Mouse (Mus musculus) embryonic fibroblast, embryonic 13.5 days (primary cell): ENCODE data around the gene Calm3.

Source experiments
- CTCF ChIP-seq: IDR thresholded peaks from 2 replicates; pipeline ENCODE4 v1.5.1; 2011; ENCODE audit warnings: mild to moderate bottlenecking, control low read depth, low read length, moderate library complexity, borderline replicate concordance; ENCODE audit not compliant: insufficient read depth
- POLR2A ChIP-seq: IDR thresholded peaks from 2 replicates; pipeline ENCODE4 v1.6.1; 2011; ENCODE audit warnings: low read depth, mild to moderate bottlenecking, control low read depth, low read length, moderate library complexity

DNA sequence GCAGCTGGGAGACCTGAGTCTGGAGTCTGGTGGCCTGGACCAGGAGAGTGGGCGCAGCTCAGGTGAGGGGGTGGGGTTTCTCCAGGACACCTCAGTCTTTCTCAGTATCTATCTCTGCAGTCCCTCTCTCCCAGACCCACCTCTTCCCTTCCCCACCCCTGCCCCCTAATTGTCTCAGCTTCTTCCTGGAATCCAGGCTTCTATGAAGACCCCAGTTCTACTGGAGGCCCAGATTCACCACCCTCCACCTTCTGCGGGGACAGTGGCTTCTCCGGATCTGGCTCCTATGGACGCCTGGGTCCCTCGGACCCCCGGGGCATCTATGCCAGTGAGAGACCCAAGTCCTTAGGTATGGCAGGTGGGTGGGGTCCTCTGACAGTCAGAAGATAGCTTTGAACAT is 40.8 kb downstream of the Calm3 start:
- TF ChIP-seq POLR2A (no peak), CTCF (no peak)
